Mouse (Mus musculus) erythroid progenitor cell, adult 5-6 weeks (primary cell): Measurements from ENCODE around the gene Efna2. TPM values are rescaled to one million over a fixed set of nuclear protein-coding genes. Genes with fewer than 3 reads are reported as not detected.
A peak's percentile ranks its signal among the peaks of the same experiment; 100 is the strongest.

Experiments used
- ATAC-seq: replicated peaks from 2 replicates; pipeline ENCODE4 v1.8.0; 2016; ENCODE audit warnings: moderate number of reproducible peaks, mild to moderate bottlenecking, moderate TSS enrichment, inconsistent platforms; ENCODE audit not compliant: poor library complexity, low FRiP score, severe bottlenecking
- total RNA-seq, 2 experiments: library from RNA; stranded (forward) in 1 of 2; stranded (reverse) in 1 of 2; fragments of 150-400 nt in 1 of 2; fragments of 186-747, 209-891 nt in 1 of 2; gene quantifications; 2 replicates each; pipeline versions ENCODE4 v1.2.3 to v1.2.4; 2015 to 2017; ENCODE audit warnings: low replicate concordance in 2 of 2

Gene Efna2
- total RNA-seq, 2 experiments from 2014 or later: not detected

DNA sequence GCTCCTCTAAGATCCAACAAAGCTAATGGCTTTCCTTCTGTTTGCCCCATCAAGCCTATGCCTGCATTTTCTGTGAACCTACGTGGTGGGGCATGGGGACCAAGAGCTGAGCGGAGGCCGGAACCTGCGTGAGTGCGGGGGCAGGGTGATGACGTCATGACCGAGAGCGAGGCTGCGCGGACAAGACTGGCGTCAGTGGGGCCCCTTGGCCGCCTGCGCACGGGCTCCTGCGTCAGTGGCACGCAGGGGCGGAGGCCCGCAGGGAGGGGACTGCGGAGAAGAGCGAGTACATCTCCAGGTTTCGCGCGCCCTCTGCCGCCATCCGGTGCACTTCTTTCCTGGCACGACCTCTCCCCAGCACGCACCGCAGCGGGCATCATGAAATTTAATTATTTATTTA is 38.0 kb upstream of the Efna2 start:
- ATAC-seq: peak; percentile 76

DNA sequence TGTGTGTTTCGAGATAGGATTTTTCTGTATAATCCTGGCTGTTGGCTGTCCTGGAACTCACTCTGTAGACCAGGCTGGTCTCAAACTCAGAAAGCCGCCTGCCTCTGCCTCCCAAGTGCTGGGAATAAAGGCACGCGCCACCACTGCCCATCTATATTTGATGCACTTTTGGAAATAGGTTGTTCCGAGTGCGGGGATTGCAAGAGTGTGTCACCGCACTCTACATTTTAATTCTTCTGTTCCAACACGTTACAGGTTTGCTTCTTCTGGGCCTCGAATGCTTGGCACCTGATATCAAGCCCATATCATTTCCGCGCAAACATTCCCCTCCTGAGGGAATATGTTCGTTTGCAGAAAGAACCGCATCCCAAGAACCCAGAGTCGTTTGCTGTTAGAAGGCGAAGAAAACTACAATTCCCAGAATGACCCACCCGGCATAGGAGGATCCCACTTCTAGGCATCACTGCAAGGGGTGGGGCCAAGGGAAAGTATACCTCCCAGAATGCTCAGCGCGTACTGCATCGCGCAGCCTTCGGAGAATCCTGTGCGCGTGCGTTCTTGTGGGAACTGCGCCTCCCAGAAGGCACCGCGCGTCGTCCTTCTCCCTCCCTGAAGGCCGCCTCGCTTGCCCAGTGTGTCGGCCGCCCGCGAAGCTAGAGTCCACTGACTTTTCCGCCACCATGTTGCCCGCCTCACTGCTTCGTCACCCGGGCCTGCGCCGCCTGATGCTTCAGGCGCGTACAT is 37.3 kb upstream of the Efna2 start:
- peak; percentile 74 for ATAC-seq

DNA sequence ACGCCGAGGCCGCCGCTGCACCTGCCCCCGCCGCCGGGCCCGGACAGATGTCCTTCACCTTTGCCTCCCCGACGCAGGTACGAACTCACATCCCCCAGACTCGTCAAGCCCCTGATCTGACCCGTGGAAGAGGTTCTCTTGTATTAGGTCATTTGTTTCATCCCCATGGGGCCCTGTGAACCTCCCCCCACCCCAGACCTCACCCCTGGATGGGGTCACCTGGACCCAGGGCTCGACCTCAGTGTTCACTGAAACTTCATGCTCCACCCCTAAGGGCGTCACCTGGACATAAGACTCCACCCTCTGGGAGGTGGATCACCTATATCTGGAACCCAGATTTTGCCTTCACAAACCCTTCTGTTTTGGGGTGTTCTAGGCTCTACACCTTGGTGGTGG is 36.8 kb upstream of the Efna2 start:
- peak; percentile 18; the same call in 1 of the 2 replicates for ATAC-seq

DNA sequence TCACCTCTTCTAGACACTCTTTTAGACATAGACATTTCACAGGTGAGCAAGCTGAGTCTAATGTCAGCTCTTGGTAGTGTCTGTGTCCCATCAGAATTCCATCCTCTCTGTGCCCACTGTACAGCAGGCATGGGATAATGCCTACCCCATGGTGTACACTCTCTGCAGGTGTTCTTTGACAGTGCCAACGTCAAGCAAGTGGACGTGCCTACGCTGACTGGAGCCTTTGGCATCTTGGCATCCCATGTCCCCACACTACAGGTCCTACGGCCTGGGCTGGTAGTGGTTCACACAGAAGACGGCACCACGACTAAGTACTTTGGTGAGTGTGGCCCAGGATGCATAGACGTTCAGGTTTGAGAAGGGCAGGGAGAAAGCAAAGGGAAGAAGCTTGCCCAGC is 35.6 kb upstream of the Efna2 start:
- no peak for ATAC-seq

DNA sequence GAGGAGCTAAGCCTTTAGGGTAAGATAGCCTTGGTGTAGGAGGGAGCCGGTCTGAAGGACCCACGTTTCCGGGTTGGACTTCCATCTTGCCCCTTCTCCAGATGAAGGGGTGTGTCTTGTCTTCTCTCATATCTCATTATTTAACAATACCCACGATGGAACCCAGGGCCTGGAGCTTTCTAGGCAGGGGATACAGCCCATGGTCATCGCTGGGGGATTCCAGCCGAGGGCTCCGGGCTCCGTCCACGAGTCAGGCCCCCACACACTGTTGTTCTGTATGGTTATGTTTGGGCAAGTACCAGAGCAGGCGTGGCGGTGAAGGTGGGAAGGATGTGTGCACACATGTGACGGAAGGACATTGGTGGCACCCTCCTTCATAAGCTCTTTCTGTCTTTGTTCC is 35.1 kb upstream of the Efna2 start:
- ATAC-seq: no peak

DNA sequence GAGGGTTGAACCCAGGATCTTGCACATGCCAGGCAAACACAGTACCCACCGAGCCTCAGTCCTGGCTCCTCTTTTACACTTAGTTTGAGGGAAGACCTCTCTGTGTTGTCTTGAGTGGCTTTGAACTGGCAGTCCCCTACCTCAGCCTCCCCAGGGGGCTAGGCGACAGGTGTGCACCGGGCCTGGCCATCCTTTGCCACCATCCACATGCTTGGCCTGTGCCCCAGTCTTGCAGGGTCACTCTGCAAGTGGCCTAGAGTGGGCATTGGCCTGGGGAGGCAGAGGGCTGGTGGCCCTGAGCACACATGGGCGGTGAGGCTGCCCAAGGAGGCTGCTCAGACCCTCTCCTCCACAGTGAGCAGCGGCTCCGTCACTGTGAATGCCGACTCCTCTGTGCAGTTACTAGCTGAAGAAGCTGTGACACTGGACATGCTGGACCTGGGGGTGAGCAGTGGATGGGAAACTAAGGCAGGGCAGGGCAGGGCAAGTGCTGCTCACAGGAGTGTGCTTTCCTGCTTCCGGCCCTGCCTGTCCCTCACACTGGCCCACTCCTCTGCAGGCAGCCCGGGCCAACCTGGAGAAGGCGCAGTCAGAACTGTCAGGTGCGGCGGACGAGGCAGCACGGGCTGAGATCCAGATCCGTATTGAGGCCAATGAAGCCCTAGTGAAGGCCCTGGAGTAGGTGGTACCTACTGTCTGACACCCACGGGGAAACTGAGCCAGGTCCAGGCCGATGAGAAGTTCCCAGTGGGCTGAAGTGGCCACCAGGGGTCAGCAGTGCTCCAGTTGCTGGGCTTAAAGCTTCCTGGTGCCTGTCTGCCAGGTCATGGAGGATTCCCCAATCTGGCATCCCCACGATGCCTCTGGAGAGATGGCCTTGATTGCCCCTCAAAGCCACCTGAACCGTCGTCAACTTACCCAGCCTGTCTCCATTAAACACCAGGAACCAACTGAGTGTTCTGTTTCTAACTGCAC is 34.1 kb upstream of the Efna2 start:
- 0 out of 2 replicates have a peak, but pooled peaks have one; percentile 3 for ATAC-seq

DNA sequence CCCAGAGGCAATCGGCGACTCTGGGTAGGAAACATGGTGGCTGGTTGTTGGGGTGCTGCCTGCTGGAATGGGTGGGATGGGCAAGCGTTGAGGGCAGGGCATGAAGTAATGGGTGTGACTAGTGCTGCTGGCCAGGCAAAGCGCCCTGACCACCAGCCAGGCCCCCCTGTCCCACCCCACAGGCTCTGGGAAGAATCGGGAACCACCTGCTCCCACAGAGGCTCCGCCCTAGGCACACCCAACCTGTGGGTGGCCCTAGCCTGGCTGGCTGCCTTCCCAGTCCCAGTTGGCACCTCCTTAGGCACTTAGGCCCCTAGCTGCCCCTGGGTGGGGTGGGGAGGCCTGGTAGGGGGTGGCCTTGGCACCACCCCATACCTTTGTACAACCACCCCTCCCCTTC is 33.4 kb upstream of the Efna2 start:
- peak; percentile 22 for ATAC-seq

DNA sequence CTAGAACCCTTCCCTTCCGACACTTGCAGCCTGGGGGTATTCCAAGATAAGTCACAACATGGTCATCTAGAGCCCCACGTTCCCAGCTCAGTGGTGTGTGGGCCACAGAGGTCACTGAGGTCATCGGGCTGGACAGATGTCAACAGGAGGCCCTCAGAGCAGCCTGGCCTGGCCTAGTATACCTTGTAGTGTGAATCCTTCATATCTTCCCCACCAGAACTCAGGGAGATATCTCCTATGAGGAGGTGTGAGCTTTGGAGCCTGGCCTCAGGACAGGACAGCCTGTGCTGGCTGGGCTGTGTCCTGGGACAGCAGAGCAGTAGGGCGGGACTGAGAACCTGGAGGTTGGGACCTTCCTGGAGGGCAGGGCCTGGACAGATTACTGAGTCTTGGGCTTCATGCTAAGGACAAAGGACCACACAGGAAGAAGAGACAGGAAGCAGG is 32.7 kb upstream of the Efna2 start:
- no peak for ATAC-seq

DNA sequence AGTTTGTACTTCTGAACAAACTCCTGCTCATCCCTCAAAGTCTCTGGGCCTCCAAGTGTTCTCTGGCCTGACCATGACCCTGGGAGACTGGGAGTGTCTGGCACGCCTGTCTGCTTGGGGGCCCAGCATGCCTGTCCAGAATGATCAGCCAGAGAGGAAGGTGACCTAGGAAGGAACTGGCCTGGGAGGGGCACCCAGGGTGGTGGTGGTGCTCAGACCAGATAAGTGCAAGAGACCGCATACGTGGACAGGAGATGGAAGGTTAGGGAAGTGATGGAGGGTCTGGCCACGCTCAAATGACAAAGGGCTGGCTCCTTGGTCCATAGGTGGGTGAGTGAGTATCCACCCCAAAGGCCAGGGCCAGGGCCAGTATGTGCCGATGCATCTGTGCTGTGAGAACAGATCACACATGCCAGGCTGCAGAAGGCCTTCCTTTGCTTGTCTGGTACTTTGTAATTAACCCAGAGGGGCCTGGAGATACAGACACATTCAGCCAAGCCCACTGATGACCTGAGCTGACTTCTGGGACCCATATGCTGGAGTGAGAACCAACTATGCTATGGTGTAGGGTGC is 32.0 kb upstream of the Efna2 start:
- ATAC-seq: no peak

DNA sequence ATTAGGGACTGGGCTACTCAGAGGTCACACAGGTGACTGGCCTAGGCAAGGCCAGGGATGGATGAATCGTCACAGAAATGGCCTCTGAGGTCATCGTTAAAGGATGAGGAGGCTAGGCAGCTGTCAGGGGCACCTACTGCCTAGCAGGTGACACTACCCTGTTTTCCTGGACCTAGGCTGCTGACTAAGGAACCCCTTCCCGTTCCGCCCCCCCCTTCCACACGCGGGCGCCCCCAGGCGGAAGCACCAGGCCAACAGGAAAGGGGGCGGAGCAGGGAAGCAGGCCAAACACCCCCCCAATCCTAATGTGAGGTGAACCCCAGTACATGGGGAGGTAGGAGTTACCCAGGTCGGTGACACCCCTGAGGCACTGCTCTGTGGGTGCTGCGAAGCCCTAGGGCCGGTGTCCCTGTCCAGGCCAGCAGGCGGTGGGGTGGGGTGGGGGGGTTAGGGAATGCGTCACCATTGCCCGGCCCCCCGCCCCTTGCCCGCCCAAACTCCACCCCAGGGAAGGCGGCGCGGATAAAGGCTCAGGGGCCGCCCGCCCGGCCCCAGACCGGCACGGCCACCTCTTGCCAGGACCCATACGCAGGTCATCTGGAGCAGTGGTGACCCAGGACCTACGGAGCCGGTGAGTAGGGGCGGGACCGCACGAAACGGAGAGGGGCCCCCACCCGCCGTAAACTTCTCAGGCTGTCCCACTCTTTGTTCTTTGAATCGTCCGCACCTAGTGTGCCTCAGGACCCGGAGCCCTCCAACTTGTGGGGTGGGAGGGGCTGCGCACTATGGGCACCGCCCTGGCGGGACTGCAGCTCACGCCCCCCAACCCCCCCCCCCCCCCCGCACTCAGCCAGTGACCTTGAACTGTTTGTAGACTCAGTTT is 31.3 kb upstream of the Efna2 start, which contains the start of gene Midn:
Gene Midn, plus strand, starts transcription at position 554 of the 883 bp plus-strand sequence.
- ATAC-seq: 0 out of 2 replicates have a peak, but pooled peaks have one; percentile 1

DNA sequence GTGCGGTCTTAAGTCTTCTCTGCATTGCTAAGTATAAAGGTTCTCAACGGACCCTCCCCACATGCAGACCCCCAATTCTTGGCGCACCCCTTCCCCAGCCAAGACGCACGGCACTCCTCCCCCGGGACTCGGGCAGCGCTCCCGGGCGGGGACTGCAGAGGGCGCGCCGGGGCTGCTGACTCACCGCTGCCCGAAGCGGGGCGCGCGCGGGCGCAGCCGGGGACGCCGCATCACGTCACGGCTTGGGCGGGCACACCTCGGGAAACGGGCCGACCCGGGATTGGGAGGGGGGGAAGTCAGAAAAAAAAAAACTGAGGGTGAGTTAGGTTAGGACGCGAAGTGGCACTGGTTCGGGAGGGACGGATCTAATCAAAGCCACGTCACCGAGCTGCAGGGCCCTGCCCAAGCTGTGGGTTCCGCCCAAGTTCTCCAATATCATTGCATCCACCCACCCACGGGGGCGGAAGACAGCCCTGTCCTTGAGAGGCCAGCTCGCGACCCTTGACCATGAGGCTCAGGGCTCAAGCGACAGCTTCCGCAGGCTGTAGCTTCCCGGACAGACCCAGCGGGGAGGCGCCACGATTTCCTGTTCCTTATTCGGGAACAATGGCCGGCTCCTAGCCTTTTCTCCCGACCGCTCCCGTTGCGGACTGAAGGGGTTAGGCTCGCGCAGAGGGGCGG is 30.5 kb upstream of the Efna2 start:
- peak; percentile 50 for ATAC-seq

DNA sequence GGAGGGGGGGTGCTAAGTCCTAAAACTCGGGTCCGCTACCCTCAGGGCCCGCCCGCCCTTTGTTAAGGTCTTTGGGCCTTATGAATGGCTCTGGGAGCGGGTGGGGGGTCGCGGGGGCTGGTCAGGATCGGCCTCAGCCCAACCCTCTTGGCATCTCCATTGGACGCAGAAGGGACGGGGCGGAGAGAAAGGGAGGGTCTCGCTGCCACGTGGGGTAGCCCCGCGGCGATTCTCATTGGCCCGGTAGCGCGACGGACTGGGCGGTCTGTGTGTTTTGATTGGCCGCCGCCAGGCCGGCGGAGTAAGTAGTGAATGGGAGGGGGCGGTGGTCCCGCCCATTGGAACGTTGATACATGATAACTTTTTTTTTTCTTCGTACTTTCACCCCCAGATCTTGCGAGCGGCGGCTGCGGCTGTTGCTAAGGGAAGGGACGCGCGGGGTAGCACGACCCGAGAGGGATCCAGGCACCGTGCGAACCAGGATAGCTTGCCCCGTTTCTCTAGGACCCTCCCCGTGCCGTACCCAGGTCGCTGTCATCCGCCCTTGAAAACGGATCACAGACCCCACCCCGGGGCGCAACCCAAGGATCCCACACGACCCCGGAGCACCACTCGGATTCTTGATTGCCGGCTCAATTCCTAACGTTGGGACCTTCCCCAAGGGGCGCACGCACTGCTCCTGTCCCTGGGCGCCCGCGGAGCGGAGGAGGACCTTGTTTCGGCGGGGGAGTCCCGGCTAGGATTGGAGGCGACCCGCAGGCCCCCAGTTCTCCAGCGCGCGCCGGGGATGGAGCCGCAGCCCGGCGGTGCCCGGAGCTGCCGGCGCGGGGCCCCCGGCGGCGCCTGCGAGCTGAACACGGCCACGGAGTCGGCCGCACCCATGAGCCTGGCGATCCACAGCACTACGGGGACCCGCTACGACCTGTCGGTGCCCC is 29.7 kb upstream of the Efna2 start:
- ATAC-seq: peak; percentile 60

DNA sequence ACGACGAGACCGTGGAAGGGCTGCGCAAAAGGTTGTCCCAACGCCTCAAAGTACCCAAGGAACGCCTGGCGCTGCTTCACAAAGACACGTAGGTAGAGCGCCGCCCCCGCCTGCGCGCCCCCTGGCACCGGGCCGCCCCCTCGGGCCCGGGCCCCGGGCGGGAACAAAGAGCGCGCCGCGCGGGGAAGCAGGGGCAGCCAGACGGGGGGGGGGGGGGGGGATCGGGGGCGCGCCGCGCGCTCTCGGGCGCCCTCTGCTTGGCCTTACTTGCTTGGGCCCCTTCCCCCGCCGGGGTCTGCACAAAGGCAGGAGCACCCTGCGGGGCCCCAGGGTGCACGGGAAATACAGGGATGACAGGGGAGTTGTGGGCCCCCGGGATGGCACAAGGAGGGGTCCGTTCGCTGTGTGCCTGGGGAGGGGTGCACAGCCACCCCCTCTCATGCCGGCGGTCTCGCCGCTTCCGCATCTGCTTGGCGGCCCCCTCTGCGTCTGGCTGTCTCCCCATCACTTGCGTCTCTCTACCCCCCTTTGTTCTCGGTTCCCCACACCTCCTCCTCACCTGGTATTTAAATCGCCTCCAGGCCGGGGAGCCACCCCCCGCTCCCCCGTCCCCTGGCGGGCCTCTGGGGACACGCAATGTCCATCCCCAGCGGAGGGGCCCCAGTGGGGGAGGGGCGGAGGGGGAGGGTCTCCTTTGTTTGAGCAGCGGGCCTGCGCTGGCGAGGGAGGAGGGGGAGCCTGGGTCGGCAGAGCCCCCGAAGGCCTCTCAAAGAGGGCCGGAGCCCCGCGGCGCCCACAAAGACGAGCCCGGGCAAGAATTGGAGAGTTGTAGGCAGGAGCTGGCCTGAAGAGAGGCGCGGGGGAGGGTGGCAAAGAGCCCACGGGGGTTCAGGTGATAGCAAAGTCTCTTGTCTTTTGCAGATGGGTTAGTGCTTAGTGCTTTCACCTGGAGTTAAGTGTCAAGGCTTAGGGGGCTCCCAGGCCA is 28.8 kb upstream of the Efna2 start:
- ATAC-seq: no peak

DNA sequence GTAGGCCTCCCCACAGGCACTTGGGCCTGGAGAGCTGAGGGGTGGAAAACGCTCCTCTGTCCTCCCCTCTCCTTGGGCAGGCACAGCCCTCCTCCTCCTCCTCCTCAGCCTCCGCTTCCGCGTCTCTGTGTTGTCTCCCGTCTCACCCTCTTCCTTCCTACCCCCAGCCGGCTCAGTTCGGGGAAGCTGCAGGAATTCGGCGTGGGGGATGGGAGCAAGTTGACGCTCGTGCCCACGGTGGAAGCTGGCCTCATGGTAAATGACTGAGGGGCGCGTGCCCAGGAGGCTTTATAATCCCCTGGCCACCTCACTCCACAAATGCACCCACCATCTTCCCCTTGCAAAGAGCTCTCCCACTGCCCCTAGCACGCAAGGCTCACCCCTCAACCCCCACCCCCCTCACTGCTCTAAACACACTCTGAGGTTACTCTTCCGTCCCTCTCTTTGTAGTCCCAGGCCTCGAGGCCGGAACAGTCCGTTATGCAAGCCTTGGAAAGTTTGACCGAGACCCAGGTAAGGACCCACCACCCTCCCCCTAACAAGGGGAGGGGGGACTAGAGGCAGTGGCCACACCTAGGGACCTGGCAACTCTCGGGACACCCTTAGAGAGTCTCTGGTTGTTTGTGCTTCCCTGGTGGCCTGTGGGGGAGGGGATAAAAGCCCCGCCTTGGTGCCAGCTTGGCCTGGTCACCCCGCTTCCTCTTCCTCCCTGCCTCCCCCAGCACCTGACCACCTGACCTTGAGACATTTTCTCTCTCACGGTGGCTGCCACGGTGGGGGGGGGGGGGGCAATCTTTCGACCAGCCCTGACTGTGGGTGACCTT is 27.9 kb upstream of the Efna2 start:
- ATAC-seq: no peak

DNA sequence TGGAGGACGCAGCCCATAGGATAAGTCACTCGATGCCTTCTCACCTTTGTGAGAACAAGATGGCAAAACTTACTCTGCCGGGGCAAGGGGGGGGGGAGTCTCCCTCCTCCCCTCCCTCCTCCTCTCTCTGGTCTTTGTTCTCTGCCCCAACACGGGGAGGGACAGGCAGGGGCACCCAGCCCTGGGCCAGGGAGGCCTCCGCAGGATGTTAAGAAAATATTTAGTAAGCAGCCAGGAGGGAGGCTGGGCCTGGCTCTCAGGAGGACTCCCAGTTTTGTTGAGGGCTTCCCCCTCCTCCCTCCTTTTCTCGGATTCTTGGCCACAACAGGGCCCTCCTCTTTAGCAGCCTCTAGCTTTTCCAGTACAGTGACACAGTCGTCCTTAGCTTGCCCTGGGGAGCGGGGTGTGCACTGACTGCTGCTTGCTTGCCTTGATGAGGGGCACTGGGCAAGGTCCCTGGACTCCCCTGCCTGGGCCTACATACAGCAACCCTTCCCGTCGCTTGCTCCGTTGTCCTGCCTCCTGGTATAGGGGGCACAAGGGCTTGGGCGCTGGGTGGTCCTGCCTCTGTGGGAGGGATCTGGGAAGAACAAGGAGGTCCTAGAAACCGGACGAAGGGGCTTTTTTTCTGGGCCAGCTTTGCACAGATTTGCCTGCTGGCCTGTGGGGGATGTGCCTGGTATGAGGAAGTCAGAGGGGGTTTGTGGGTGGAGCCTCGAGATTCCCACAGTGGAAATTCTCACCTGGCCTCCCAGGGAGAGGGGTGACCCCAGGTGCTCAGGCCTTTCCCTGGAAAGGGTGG is 27.0 kb upstream of the Efna2 start:
- no peak for ATAC-seq
